Mouse (Mus musculus) cerebellum, adult 9-11 months (tissue): ENCODE results near the gene Srp9.

Experiments
- DNase-seq: peaks from one replicate; pipeline ENCODE4 v3.0.0; 2022

Gene Srp9

GRCm38 (mm10) chr1:182124506-182124905 lies at the start of gene Srp9:
TSS of gene Srp9 (plus strand) at chr1:182124737.
- peak; percentile 98 for DNase-seq

- no peak for DNase-seq
These were observed 42.7 kb upstream of the Srp9 start for GRCm38 (mm10) chr1:182081744-182082419.

- no peak for DNase-seq
These were observed 41.1 kb upstream of the Srp9 start for GRCm38 (mm10) chr1:182083459-182083858.

- peak; percentile 38 for DNase-seq
These were observed 37.8 kb upstream of the Srp9 start for GRCm38 (mm10) chr1:182086759-182087158.

GRCm38 (mm10) chr1:182087351-182087750 lies 37.2 kb upstream of the Srp9 start:
- no peak for DNase-seq

GRCm38 (mm10) chr1:182087753-182088633 lies 36.5 kb upstream of the Srp9 start:
- DNase-seq, result no peak

GRCm38 (mm10) chr1:182088844-182089418 lies 35.6 kb upstream of the Srp9 start:
- peak; percentile 61 for DNase-seq

- no peak for DNase-seq
These were observed 34.8 kb upstream of the Srp9 start for GRCm38 (mm10) chr1:182089600-182090297.

- DNase-seq, result no peak
These were observed 34.2 kb upstream of the Srp9 start for GRCm38 (mm10) chr1:182090298-182090677.

- DNase-seq, result no peak
These were observed 33.3 kb upstream of the Srp9 start for GRCm38 (mm10) chr1:182091261-182091660.

GRCm38 (mm10) chr1:182091746-182092412 lies 32.7 kb upstream of the Srp9 start:
- DNase-seq, result no peak

- no peak for DNase-seq
These were observed 32.1 kb upstream of the Srp9 start for GRCm38 (mm10) chr1:182092413-182092800.

- no peak for DNase-seq
These were observed 31.1 kb upstream of the Srp9 start for GRCm38 (mm10) chr1:182093407-182093806.

GRCm38 (mm10) chr1:182094473-182095136 lies 29.9 kb upstream of the Srp9 start:
- DNase-seq, result no peak

- DNase-seq, result no peak
These were observed 29.2 kb upstream of the Srp9 start for GRCm38 (mm10) chr1:182095240-182095741.

- no peak for DNase-seq
These were observed 27.8 kb upstream of the Srp9 start for GRCm38 (mm10) chr1:182096707-182097106.

- no peak for DNase-seq
These were observed 25.5 kb upstream of the Srp9 start for GRCm38 (mm10) chr1:182099062-182099461.

- no peak for DNase-seq
These were observed 24.1 kb upstream of the Srp9 start for GRCm38 (mm10) chr1:182100403-182100802.

- no peak for DNase-seq
These were observed 23.1 kb upstream of the Srp9 start for GRCm38 (mm10) chr1:182101468-182101867.

- DNase-seq, result no peak
These were observed 21.8 kb upstream of the Srp9 start for GRCm38 (mm10) chr1:182102706-182103105.

- no peak for DNase-seq
These were observed 21.1 kb upstream of the Srp9 start for GRCm38 (mm10) chr1:182103436-182103835.

- no peak for DNase-seq
These were observed 19.5 kb upstream of the Srp9 start for GRCm38 (mm10) chr1:182105023-182105422.
